Mouse (Mus musculus): ENCODE data around the gene Mrap.
A peak's percentile ranks its signal among the peaks of the same experiment; 100 is the strongest.

The Mrap gene

GRCm38 (mm10) chr16:90738092-90738956 lies at the start of gene Mrap:
TSS of gene Mrap (plus strand) at chr16:90738207.
- no peak for DNase-seq (ENCODE audit: low spot score in 2 of 2)

GRCm38 (mm10) chr16:90692704-90693385 lies 45.2 kb upstream of the Mrap start:
- DNase-seq (ENCODE audit: low spot score in 2 of 2): no peak

GRCm38 (mm10) chr16:90693625-90694024 lies 44.4 kb upstream of the Mrap start:
- DNase-seq (ENCODE audit: low spot score in 2 of 2): no peak

- DNase-seq (ENCODE audit: low spot score in 2 of 2): no peak
Measured at GRCm38 (mm10) chr16:90694719-90695118, 43.3 kb upstream of the Mrap start.

GRCm38 (mm10) chr16:90695121-90695520 lies 42.9 kb upstream of the Mrap start:
- DNase-seq (ENCODE audit: low spot score in 2 of 2): no peak

- no peak for DNase-seq (ENCODE audit: low spot score in 2 of 2)
Measured at GRCm38 (mm10) chr16:90696306-90696705, 41.7 kb upstream of the Mrap start.

GRCm38 (mm10) chr16:90699390-90699789 lies 38.6 kb upstream of the Mrap start:
- DNase-seq (ENCODE audit: low spot score in 2 of 2): no peak

- no peak for DNase-seq (ENCODE audit: low spot score in 2 of 2)
Measured at GRCm38 (mm10) chr16:90701541-90701940, 36.5 kb upstream of the Mrap start.

GRCm38 (mm10) chr16:90703646-90704045 lies 34.4 kb upstream of the Mrap start:
- no peak for DNase-seq (ENCODE audit: low spot score in 2 of 2)

- DNase-seq (ENCODE audit: low spot score in 2 of 2): no peak
Measured at GRCm38 (mm10) chr16:90704161-90704825, 33.7 kb upstream of the Mrap start.

- no peak for DNase-seq (ENCODE audit: low spot score in 2 of 2)
Measured at GRCm38 (mm10) chr16:90706279-90706678, 31.7 kb upstream of the Mrap start.

- DNase-seq (ENCODE audit: low spot score in 2 of 2): peak; percentile 46 to 68
Measured at GRCm38 (mm10) chr16:90709711-90710289, 28.2 kb upstream of the Mrap start.

GRCm38 (mm10) chr16:90710313-90710712 lies 27.7 kb upstream of the Mrap start:
- DNase-seq (ENCODE audit: low spot score in 2 of 2): no peak

- DNase-seq (ENCODE audit: low spot score in 2 of 2): no peak
Measured at GRCm38 (mm10) chr16:90724051-90724450, 14.0 kb upstream of the Mrap start.

GRCm38 (mm10) chr16:90726600-90727227 lies 11.3 kb upstream of the Mrap start:
- no peak for DNase-seq (ENCODE audit: low spot score in 2 of 2)

- DNase-seq (ENCODE audit: low spot score in 2 of 2): peak; percentile 86 to 91
Measured at GRCm38 (mm10) chr16:90727233-90728115, 10.5 kb upstream of the Mrap start, which contains the start of gene Mis18a. TSS of gene Mis18a (minus strand) at chr16:90727404.

- no peak for DNase-seq (ENCODE audit: low spot score in 2 of 2)
Measured at GRCm38 (mm10) chr16:90735611-90736010, 2.4 kb upstream of the Mrap start.

- no peak for DNase-seq (ENCODE audit: low spot score in 2 of 2)
Measured at GRCm38 (mm10) chr16:90736672-90737270, 1.2 kb upstream of the Mrap start.

GRCm38 (mm10) chr16:90747143-90747542 lies 9.1 kb downstream of the Mrap start:
- no peak for DNase-seq (ENCODE audit: low spot score in 2 of 2)

GRCm38 (mm10) chr16:90748169-90748568 lies 10.2 kb downstream of the Mrap start:
- DNase-seq (ENCODE audit: low spot score in 2 of 2): no peak
